Mouse (Mus musculus): ENCODE data around the gene 4632433K11Rik.

The 4632433K11Rik gene

DNA sequence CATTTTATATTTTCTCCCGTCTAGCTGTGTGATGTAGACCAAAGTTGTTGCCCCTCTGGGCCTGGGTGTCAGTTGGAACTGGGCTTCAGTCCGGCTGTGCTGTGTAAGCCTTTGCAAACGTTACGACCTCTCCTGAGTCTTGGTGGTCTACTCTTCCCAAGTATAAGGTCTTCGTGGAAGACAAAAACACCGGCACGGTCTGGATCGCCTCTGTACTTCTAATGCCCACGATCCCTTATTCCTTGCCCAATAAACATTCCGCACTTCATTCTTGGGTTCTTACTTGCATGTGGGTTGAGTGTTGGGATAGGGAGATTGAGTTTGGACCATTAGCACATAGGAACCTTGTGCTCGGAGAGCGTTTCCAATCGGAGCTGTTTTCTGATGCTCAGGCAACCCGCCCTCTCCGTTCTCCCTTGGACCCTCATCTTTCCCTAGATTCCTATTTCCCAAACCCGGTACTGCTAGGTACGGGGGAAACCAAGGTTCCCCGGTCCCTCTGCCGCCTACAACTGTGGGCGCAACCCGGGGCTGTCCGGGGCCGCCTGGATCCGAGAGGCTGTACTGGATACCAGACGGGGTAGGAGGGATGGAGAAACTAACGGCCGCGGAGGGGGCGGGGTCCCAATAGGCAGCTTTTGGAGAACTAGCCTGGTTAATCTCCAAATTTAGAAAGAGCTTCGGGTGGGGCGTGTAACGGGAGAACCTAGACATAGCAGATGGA lies 19.7 kb downstream of the 4632433K11Rik start:
- in situ Hi-C loops (cut with MboI, MseI): loop anchor here (5.0 to 25.0 kb wide), 6 partner anchors 36 to 1366 kb away; partner anchors contain the start of genes Gm44973, Leng8, Mboat7 and Tmc4

DNA sequence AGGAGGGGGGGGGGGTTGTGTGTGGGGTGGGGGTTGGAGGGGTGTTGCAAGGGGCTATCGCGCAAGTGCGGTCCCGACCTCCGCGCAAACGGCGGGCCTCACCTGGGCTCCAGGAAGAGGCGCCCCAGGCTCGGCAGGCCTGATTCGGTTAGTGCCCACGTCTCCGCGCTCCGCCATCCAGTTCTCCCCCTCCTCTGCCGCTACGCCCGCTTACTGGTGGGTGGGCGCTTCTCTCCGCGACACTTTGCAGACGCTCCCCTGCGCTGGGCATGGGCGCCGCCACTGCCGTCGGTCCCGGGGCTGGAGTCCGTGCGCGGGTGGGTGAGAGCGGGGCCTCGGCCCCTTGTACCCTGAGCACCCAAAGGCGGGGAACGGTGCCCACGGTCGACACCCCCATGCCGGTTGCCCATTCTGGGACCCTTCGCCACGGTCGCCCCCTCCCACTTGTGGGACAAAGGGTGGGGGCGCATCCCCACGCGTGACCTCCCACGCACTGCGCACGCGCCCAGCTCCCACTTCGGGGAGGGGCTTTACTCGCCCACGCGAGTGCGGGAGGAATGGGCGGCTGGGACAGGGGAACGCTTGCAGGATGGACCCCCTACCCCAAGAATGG lies 22.8 kb downstream of the 4632433K11Rik start:
- in situ Hi-C loops (cut with MboI, MseI): loop anchor here (10.0 to 25.0 kb wide), 4 partner anchors 242 to 1369 kb away; partner anchors contain the start of genes Leng8, Mboat7, Tmc4 and Tsen34

DNA sequence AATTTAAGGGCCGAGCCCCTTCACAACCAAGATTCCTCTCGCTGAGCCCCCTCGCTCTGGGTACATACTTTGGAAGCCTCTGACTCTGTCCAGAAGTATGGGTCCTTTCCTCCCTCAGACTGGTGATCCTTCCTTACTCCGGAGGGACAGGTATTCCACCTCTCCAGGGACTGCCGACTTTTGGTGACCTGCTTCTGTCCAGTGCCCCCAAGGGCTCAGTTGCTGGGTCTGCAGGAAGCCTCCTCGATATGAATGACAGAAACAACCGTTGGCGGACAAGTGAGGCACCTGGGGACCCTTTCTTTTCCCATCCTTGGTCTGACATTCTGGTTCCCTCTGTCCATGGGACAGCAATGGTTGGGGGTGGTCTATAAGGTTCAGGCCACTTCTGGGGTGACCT lies 23.5 kb downstream of the 4632433K11Rik start:
- in situ Hi-C loops (cut with MboI, MseI): loop anchor here (10.0 to 25.0 kb wide), 4 partner anchors 243 to 1370 kb away; partner anchors contain the start of genes Leng8, Mboat7, Tmc4 and Tsen34

DNA sequence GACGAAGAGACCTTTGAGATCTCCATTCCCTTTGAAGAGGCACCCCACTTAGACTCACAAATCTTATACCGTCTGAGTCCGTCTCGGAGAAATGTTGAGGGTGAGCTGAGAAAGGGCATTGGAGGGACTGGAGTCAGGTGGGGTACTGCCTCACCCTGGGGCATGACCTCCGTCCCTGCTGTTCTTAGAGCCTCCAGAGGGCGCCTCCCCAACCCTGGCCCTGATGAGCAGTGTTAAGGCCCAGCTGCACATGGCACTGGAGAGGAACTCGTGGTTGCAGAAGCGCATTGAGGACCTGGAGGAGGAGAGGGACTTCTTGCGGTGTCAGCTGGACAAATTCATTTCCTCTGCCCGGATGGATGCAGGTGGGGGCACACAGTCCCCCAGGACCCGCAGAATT lies 23.9 kb downstream of the 4632433K11Rik start:
- in situ Hi-C loops (cut with MboI, MseI): loop anchor here (10.0 to 25.0 kb wide), 4 partner anchors 243 to 1371 kb away; partner anchors contain the start of genes Leng8, Mboat7, Tmc4 and Tsen34

DNA sequence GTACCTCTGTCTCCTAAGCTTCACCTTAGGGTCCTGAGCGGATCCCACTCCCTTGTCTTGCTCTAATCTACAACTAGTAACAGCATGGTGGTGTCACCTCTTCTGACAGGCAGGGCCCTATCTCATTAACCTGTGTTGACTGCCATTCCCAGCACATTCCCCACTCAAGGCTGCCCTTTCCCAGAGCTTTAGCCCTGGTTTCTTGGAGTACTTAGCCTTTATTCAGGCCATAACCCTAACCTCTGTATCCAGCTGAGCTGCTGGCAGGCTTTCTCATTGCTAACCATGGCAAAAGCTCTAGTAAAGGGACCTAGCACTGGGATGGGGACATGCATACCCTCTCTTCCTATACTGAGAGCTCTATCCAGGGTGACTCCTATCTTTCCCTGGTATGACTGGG lies 24.7 kb downstream of the 4632433K11Rik start:
- in situ Hi-C loops (cut with MboI, MseI): loop anchor here (10.0 to 25.0 kb wide), 4 partner anchors 244 to 1371 kb away; partner anchors contain the start of genes Leng8, Mboat7, Tmc4 and Tsen34

DNA sequence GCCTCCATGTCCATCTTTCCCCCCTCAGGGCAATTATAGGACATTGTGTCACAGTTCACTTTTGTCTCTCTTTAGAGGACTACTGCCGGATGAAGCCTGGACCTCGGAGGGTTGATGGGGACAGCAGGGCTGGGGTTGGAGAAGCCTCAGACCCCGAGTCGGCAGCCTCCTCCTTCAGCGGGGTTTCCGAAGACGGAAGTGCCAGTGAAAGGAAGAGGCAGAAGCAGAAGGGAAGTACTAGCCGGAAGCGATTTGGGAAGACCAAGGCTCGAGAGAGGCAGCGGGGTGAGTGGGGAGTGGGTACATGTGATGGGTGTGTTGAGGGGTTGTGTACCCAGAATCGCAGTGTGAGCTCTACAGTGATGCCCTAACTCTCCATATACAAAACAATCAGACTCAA lies 25.5 kb downstream of the 4632433K11Rik start:
- in situ Hi-C loops (cut with MboI, MseI): loop anchor here (10.0 to 25.0 kb wide), 4 partner anchors 245 to 1372 kb away; partner anchors contain the start of genes Leng8, Mboat7, Tmc4 and Tsen34

DNA sequence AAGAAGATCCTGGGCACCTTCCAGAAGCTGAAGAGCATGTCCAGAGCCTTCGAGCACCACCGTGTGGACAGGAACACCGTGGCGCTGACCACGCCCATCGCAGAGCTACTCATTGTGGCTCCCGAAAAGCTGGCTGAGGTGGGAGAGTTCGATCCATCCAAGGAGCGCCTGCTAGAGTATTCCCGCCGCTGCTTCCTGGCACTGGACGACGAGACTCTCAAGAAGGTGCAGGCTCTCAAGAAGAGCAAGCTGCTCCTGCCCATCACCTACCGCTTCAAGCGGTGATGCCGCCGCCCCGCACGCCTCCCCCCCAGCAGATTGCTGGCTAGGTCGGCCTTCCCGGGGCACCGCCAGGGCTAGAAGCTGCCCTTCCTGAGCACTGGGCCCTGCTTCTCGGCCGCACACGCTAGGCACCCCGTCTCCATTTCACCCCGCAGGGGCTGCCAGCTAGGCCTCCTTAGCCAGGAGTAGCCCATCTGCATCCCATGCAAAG lies 26.4 kb downstream of the 4632433K11Rik start:
- in situ Hi-C loops (cut with MboI, MseI): loop anchor here (25.0 kb wide), 3 partner anchors 923 to 1373 kb away; partner anchors contain the start of genes Leng8, Mboat7, Tmc4 and Tsen34

DNA sequence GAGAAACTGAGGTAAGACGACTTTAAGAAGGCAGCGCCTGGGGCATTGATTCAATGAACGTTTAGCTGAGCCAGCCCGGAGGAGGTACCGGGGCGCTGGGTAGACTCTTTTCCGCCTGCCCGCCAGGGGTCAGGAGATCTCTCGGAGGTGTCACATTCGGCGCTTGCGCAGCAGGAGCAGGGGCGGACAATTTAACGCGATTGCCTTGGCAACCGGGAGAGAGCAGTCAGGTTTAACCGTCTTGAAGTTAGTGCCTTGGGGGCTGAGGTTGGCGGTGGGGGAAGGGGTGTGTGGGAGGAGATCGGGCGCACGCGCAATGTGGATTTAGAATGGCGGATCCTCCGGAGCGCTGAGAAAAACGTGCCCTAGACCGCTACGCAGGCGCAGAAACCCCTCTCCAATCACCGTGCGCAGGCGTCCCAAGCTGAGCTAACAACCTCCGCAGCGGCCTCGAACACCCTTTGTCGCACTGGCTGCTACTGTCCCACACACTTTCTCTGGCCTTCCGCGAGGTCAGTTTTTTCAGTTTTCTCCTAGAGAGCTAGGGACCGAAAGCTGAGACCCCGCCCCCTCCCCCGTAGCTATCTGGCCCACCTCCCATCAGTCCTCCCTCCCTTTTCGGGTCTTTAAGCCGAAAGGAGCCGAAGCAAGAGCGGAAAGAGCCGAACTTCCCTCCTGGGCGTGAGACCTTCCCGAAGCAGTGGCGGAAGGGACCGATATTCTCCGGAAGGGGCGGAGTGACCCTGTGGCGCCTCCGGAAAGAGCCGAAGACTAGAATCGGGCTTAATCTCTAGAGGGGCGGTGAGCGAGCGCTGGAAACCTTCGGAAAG lies 27.2 kb downstream of the 4632433K11Rik start:
- in situ Hi-C loops (cut with MboI, MseI): loop anchor here (25.0 kb wide), 3 partner anchors 924 to 1374 kb away; partner anchors contain the start of genes Leng8, Mboat7, Tmc4 and Tsen34

DNA sequence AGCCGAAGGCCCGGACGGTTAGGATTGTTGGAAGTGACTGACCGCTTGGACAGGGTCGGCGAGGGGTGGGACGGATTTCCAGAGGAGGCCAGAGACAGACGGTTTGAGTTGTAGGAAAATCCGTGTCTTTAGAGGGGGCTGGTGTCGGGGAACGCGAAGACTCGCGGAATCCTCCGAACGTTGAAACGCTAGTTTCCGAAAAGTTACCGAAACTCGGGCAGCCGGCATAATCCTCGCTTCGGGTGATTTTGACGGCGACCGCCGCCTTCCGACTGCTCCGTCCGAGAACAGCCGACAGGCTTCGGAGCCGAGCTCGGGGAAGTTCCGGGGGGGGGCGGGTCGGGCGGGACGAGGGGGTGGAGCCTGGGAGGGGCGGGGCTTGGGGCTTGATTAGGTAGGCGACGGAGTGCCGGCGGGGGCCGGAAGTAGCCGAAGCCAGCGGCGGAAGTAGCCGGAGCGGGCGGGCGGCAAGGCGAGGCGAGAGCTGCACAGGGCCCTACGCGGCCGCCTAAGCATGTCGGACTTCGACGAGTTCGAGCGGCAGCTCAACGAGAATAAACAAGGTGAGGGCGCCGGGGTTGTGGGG lies 27.9 kb downstream of the 4632433K11Rik start, which contains the start of gene U2af2:
U2af2 (plus strand) TSS at position 370 of the 586 bp plus-strand sequence.
- in situ Hi-C loops (cut with MboI, MseI): loop anchor here (25.0 kb wide), 3 partner anchors 925 to 1375 kb away; partner anchors contain the start of genes Leng8, Mboat7, Tmc4 and Tsen34

DNA sequence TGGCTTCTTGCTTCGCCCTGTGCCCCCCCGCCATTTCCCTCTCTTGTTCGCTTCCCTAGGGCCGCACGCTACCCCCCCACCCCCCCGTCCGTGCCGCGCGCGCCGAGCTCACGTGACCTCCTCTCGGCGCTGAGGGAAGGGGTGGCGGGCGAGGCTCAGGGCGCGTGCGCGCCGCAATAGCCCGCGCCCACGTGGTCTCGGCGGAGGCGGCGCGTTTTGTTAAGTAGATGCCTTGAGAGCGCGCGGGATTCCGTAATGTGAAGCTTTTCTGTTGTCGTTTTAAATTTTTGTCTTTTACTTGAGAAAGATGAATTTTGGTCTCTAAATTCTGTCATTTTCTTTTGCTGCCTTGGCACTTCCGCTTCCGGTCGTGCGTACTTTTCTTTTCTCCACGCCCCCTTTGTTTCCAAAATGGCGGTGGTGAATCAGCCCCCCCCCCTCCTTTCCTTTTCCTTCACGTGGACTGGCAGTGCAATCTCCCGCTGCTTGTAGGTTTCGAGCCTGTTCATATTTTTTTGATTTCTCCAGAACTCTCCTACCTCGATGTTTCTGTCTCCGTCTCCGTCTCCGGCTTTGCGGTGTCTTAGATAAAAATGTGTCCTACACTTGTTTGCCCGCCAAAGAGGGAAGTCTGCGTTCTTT lies 28.6 kb downstream of the 4632433K11Rik start:
- in situ Hi-C loops (cut with MboI, MseI): loop anchor here (25.0 kb wide), 3 partner anchors 925 to 1375 kb away; partner anchors contain the start of genes Leng8, Mboat7, Tmc4 and Tsen34

DNA sequence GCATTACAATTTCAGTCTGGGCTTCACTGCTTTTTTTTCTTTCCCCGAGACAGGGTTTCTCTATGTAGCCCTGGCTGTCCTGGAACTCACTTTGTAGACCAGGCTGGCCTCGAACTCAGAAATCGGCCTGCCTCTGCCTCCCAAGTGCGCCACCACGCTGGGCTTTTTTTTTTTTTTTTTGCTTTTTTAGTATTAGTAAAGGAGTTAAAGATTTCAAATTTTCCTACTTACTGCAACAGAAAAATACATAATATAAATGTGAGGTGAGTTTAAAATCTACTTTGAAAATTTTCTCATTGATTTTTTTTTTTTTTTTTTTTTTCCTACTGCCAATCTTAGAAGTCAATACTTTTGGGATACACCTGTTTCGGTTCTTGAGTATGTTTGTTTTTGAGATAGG lies 31.0 kb downstream of the 4632433K11Rik start:
- in situ Hi-C loops (cut with MboI, MseI): loop anchor here (25.0 kb wide), 3 partner anchors 928 to 1378 kb away; partner anchors contain the start of genes Leng8, Mboat7, Tmc4 and Tsen34

DNA sequence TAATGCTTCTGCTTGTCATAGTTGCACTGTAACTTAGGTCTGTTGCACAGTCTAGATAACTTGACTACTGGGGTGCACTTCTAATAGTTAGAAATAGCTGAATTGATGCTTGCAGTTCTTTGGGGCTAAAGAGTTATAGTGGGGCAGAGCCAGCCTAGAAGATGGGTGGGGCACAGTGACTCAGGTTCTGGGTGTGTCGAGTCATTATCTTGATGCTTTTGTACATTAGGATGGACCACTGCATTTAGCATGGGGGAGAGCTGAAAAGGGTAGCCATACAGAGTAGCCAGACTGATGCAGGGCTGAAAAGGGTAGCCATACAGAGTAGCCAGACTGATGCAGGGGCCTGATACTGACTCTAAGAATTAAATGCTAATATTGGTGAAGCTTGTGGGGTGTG lies 39.7 kb downstream of the 4632433K11Rik start:
- in situ Hi-C loops (cut with MboI, MseI): loop anchor here (25.0 kb wide), 3 partner anchors 936 to 1386 kb away; partner anchors contain the start of genes Leng8, Mboat7, Tmc4 and Tsen34

DNA sequence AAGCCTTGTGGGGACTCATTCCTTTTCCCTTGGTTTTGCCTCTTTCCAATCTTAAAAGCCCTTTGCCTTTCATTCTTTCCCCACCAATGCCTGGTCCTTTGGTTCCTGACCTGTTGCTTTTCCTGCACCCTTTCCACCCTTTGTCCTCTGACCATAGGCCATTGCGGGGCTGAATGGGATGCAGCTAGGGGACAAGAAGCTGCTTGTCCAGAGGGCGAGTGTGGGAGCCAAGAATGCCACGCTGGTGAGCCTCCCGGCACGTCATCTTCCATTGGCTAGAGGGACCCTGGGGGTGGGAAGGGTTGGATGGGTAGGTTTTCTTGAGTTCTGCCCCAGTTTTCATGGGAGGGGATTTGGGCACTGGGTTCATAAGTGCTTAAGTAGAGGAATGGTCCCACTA lies 41.1 kb downstream of the 4632433K11Rik start:
- in situ Hi-C loops (cut with MboI, MseI): loop anchor here (25.0 kb wide), 4 partner anchors 938 to 1388 kb away; partner anchors contain the start of genes Leng8, Mboat7, Smim17 and Tmc4

DNA sequence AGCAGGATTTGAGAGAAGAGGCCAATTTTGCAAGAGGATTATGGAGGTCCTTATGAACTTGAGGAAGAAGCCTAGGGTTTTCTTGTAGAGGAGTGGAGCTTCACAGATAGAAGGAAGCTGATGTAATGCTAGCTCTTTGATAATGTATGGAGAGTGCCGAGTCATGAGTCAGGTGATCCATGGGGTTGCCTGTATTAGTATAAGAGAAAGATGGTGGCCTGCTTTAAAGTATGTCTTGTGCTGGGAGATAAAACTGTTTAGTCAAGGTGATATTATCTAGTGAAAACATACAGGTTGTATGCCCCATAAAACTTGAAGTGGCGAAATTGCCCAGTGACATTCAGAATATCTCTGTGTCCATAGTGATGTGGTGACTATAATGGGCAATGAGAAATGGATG lies 43.0 kb downstream of the 4632433K11Rik start:
- in situ Hi-C loops (cut with MboI, MseI): loop anchor here (25.0 kb wide), 1 partner anchor 1310 kb away; the partner anchor contains the start of genes Smim17 and Zfp28

DNA sequence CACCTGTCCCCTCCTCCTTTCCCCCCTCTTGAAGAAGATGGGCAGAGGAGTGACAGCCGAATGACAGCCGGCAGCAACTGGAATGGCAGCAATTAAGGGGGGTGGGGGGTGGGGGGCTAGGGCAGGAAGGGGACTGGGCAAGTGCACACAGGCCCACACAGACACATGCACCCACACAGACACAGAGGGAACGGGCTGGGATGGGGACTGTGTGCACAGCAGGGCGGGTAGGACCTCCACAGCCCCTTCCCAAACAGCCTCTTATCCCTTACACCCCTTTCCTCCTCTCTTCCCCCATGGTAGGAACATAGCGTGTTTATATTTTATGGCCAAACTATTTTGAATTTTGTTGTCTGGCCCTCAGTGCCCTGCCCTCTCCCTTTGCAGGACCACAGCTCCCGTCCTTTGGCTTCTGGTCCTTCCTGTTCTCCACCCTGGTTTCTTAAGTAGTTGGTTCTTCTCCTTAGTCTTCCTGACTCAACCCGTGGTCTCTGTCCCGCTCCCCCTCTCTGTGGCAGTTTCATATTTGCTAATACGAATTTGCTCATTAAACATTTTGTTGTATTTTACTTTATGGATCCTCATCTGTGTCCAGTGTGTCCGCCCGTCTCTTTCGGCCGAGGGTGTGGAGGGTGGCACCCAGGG lies 45.6 kb downstream of the 4632433K11Rik start:
- in situ Hi-C loops (cut with MboI, MseI): loop anchor here (25.0 kb wide), 1 partner anchor 1308 kb away; the partner anchor contains the start of genes Smim17 and Zfp28

DNA sequence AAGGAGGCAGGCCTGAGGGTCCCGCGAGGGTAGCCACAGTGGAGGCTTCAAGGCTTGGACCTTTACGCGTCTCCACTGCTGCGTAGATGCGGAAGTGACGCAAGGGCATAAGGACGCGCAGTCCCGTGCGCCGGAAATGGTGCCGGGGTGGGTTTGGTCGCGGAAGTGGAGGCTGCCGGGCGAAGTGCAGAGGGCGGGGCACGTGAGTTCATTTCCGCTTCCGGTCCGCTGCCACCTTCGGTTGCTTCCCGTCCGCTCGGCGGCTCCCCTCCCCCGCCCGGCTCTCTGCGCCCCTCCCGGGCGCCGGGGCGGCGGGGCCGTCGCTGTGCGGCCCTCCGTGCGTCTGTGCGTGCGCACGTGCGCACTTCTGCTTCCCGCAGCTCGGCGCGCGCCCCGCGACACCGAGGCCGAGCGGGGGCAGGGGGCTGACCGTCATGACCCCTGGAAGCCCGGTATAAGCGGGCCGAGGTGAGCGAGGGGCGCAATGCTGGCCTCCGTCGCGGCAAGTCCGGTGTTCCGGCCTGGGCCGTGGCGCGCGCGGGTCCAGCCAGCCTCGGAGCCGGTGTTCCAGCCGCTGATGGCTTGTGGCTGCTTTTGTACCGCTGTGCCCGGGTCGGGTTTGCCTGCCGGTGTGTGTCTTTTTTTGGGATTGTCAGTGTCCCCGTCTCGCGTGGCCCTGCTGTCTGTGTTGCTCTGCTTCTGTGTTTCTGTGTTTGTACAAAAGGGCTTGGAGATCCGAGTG lies 46.3 kb downstream of the 4632433K11Rik start, which contains the start of gene Epn1:
Epn1 (plus strand) TSS at position 226 of the 742 bp plus-strand sequence.
- in situ Hi-C loops (cut with MboI, MseI): loop anchor here (25.0 kb wide), 1 partner anchor 1307 kb away; the partner anchor contains the start of genes Smim17 and Zfp28

DNA sequence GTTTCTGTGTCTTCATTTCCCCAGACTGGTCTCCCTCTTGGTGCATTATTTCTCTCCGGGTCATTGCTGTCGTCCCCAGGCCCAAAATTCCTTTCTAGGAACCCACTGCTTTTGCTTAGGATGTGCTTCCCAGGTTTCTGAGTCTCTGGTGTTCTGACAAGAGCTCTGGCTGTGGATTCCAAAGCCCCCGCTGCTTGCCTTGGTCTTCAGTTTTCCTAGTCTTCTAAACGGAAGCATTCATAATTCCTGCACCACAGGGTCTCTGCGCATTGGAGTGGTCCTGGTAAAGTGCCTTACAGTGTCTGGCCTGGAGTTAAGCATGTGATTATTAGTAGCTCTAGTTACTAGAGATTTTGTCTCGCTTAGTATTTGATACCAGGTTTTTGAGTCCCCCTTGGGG lies 46.9 kb downstream of the 4632433K11Rik start:
- in situ Hi-C loops (cut with MboI, MseI): loop anchor here (25.0 kb wide), 1 partner anchor 1306 kb away; the partner anchor contains the start of genes Smim17 and Zfp28

DNA sequence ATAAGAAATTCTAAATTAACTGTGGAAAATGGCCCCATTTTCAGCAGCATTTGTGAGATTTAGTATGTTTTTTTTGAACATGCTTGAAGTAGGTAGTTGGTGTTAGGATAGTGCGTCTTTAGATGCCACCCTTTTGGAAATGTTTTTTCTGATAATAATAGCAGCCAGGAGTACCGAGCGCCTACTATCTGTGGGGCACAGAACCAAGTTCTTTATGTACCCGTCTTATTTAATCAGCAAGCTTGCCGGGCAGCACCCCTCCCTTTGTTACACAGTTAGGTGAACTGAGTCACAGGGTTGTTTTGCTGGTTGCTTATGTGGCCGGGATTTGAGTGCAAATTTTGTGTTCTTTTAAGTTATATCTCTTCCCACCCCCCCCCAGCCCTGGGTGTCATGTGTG lies 47.3 kb downstream of the 4632433K11Rik start:
- in situ Hi-C loops (cut with MboI, MseI): loop anchor here (25.0 kb wide), 1 partner anchor 1306 kb away; the partner anchor contains the start of genes Smim17 and Zfp28
